Mouse (Mus musculus) kidney, adult 2 months (tissue): ENCODE measurements around the gene Utrn. TPM values are rescaled to one million over a fixed set of nuclear protein-coding genes. Genes with fewer than 3 reads are reported as not detected.

Source experiments
- DNase-seq: peaks from one replicate; pipeline ENCODE4 v3.0.0; 2021
- H3K27ac ChIP-seq: fragments of 200-500 bp; 2 replicates; pipeline ENCODE4 v1.5.1; 2012; ENCODE audit warnings: low read depth, low read length, control low read depth, inconsistent platforms; ENCODE audit not compliant: insufficient read depth
- H3K27me3 ChIP-seq: fragments of 200-500 bp; replicated peaks from 2 replicates; pipeline ENCODE4 v1.6.1; 2012; ENCODE audit warnings: mild to moderate bottlenecking, moderate library complexity, low read length, inconsistent platforms; ENCODE audit not compliant: control insufficient read depth, insufficient read depth
- H3K36me3 ChIP-seq: fragments of 200-500 bp; 2 replicates; pipeline ENCODE4 v1.6.1; 2012; ENCODE audit warnings: mild to moderate bottlenecking, moderate library complexity, low read length, inconsistent platforms; ENCODE audit not compliant: control insufficient read depth, insufficient read depth
- H3K4me1 ChIP-seq: fragments of 200-500 bp; 2 replicates; pipeline ENCODE4 v1.6.1; 2011; ENCODE audit warnings: low read length; ENCODE audit not compliant: control insufficient read depth, insufficient read depth
- H3K4me3 ChIP-seq: fragments of 200-500 bp; 2 replicates; pipeline ENCODE4 v1.5.1; 2011; ENCODE audit warnings: mild to moderate bottlenecking, low read depth, low read length, control low read depth; ENCODE audit not compliant: insufficient read depth
- CTCF ChIP-seq: fragments of 200-500 bp; conservative IDR thresholded peaks from 2 replicates; pipeline ENCODE4 v1.5.1; 2011; ENCODE audit warnings: low read depth, mild to moderate bottlenecking, control low read depth, low read length, moderate library complexity, mixed read lengths; ENCODE audit not compliant: insufficient read depth, insufficient read length
- POLR2A ChIP-seq: fragments of 200-500 bp; IDR thresholded peaks from one replicate; pipeline ENCODE4 v1.6.1; 2011; ENCODE audit warnings: low read depth, low read length, control low read depth
- WGBS: fragments of 180-500 bp; shearing (Covaris S2); methylation state at CpG from one replicate; pipeline ENCODE4 v1.1.7; 2018; 5-methylcytosine and 5-hydroxymethylcytosine counted together
- polyA plus RNA-seq: library from polyadenylated mRNA; depleted of rRNA; stranded (reverse); fragments of >200 nt; gene quantifications from 2 replicates; pipeline ENCODE4 v1.2.3, GENCODE M21; 2012; rRNA removed

Gene Utrn
- polyA plus RNA-seq, result 20.8 and 21.1 TPM in 2 replicates

GRCm38 (mm10) chr10:12869029-12869671 lies at the start of gene Utrn:
Utrn (minus strand) TSS chr10:12869365.
- peak within 1 kb of the TSS; percentile 74 for H3K27ac ChIP-seq
- no peaks in the 10 kb centered on the region for H3K27me3 ChIP-seq
- TF ChIP-seq POLR2A, result no peak
- no peak for TF ChIP-seq CTCF
- no peaks in the 10 kb centered on the region for H3K36me3 ChIP-seq
- under 1% methylated on average over 77 of the region's 77 CpGs for WGBS
- H3K4me3 ChIP-seq, result peak within 1 kb of the TSS; percentile 63
- H3K4me1 ChIP-seq, result no peaks in the 10 kb centered on the region
- DNase-seq, result peak; percentile 87

- no peak for TF ChIP-seq POLR2A
- no peak for TF ChIP-seq CTCF
- H3K36me3 ChIP-seq, result no peaks in the 10 kb centered on the region
- no peak overlapping the region for H3K4me3 ChIP-seq
- WGBS, result 52% methylated on average over 1 of the region's 1 CpGs
- H3K27me3 ChIP-seq, result no peaks in the 10 kb centered on the region
- DNase-seq, result no peak
- no peaks in the 10 kb centered on the region for H3K4me1 ChIP-seq
- no peak overlapping the region for H3K27ac ChIP-seq
These were observed 48.5 kb upstream of the Utrn start for GRCm38 (mm10) chr10:12917626-12918025.

- H3K4me3 ChIP-seq, result no peak overlapping the region
- H3K4me1 ChIP-seq, result no peaks in the 10 kb centered on the region
- H3K27me3 ChIP-seq, result no peaks in the 10 kb centered on the region
- 85% methylated on average over 6 of the region's 6 CpGs for WGBS
- no peak for TF ChIP-seq CTCF
- no peak for TF ChIP-seq POLR2A
- H3K36me3 ChIP-seq, result no peaks in the 10 kb centered on the region
- DNase-seq, result no peak
- no peak overlapping the region for H3K27ac ChIP-seq
These were observed 47.2 kb upstream of the Utrn start for GRCm38 (mm10) chr10:12916376-12916775.

- 75% methylated on average over 7 of the region's 7 CpGs for WGBS
- H3K27ac ChIP-seq, result no peak overlapping the region
- H3K4me1 ChIP-seq, result no peaks in the 10 kb centered on the region
- no peaks in the 10 kb centered on the region for H3K27me3 ChIP-seq
- TF ChIP-seq CTCF, result no peak
- TF ChIP-seq POLR2A, result no peak
- H3K4me3 ChIP-seq, result no peak overlapping the region
- H3K36me3 ChIP-seq, result no peaks in the 10 kb centered on the region
- DNase-seq, result no peak
These were observed 46.7 kb upstream of the Utrn start for GRCm38 (mm10) chr10:12915826-12916225.

GRCm38 (mm10) chr10:12914203-12914602 lies 45.0 kb upstream of the Utrn start:
- Histone ChIP-seq H3K4me1 (no peaks in the 10 kb centered on the region), H3K27me3 (no peaks in the 10 kb centered on the region), H3K27ac (no peak overlapping the region), H3K36me3 (no peaks in the 10 kb centered on the region), H3K4me3 (no peak overlapping the region)
- no peak for TF ChIP-seq CTCF
- no peak for TF ChIP-seq POLR2A
- 98% methylated on average over 1 of the region's 1 CpGs for WGBS
- no peak for DNase-seq

- Histone ChIP-seq H3K27me3 (no peaks in the 10 kb centered on the region), H3K36me3 (no peaks in the 10 kb centered on the region), H3K4me1 (no peaks in the 10 kb centered on the region), H3K4me3 (peak overlapping the region; percentile 22; the same call in 1 of the 2 replicates), H3K27ac (no peak overlapping the region)
- peak; percentile 24 for DNase-seq
- no peak for TF ChIP-seq CTCF
- no peak for TF ChIP-seq POLR2A
- WGBS, result 30% methylated on average over 11 of the region's 11 CpGs
These were observed 42.9 kb upstream of the Utrn start for GRCm38 (mm10) chr10:12911981-12912530.

- TF ChIP-seq CTCF (no peak), POLR2A (no peak)
- Histone ChIP-seq H3K4me3 (no peak overlapping the region), H3K27ac (no peak overlapping the region), H3K27me3 (no peaks in the 10 kb centered on the region), H3K4me1 (no peaks in the 10 kb centered on the region), H3K36me3 (no peaks in the 10 kb centered on the region)
- no peak for DNase-seq
- WGBS, result 82% methylated on average over 13 of the region's 13 CpGs
These were observed 42.3 kb upstream of the Utrn start for GRCm38 (mm10) chr10:12911451-12911850.
